Mouse (Mus musculus): ENCODE measurements at regions not wholly inside any gene's neighbourhood (a gene's known extent, or its start where the extent isn't known, plus 50 kb on each side); places are given as distances from the start of the nearest gene placed in this dataset.

- no peak for DNase-seq (ENCODE audit: low read depth, low spot score)
Measured at GRCm38 (mm10) chr3:50643068-50643467, 199.7 kb upstream of the Slc7a11 start.

GRCm38 (mm10) chr3:50639907-50640323, 196.5 kb upstream of the Slc7a11 start:
- DNase-seq (ENCODE audit: low read depth, low spot score), result no peak

GRCm38 (mm10) chr3:50634457-50635075, 191.2 kb upstream of the Slc7a11 start:
- no peak for DNase-seq (ENCODE audit: low read depth, low spot score)

- DNase-seq (ENCODE audit: low read depth, low spot score), result no peak
Measured at GRCm38 (mm10) chr3:50631286-50631685, 187.9 kb upstream of the Slc7a11 start.

GRCm38 (mm10) chr3:50628092-50628696, 184.8 kb upstream of the Slc7a11 start:
- no peak for DNase-seq (ENCODE audit: low read depth, low spot score)

GRCm38 (mm10) chr3:50621176-50621575, 177.8 kb upstream of the Slc7a11 start:
- DNase-seq (ENCODE audit: low read depth, low spot score), result peak; percentile 3

- DNase-seq (ENCODE audit: low read depth, low spot score), result no peak
Measured at GRCm38 (mm10) chr3:50619061-50619460, 175.6 kb upstream of the Slc7a11 start.

GRCm38 (mm10) chr3:50615384-50616285, 172.2 kb upstream of the Slc7a11 start:
- DNase-seq (ENCODE audit: low read depth, low spot score), result no peak

GRCm38 (mm10) chr3:50613011-50613410, 169.6 kb upstream of the Slc7a11 start:
- DNase-seq (ENCODE audit: low read depth, low spot score), result no peak

GRCm38 (mm10) chr3:50609341-50610012, 166.1 kb upstream of the Slc7a11 start:
- no peak for DNase-seq (ENCODE audit: low read depth, low spot score)

GRCm38 (mm10) chr3:50607736-50608135, 164.3 kb upstream of the Slc7a11 start:
- no peak for DNase-seq (ENCODE audit: low read depth, low spot score)

GRCm38 (mm10) chr3:50606986-50607385, 163.6 kb upstream of the Slc7a11 start:
- DNase-seq (ENCODE audit: low read depth, low spot score), result no peak

GRCm38 (mm10) chr3:50605750-50606149, 162.3 kb upstream of the Slc7a11 start:
- no peak for DNase-seq (ENCODE audit: low read depth, low spot score)

GRCm38 (mm10) chr3:50603182-50603581, 159.8 kb upstream of the Slc7a11 start:
- DNase-seq (ENCODE audit: low read depth, low spot score), result no peak

GRCm38 (mm10) chr3:50595732-50596131, 152.3 kb upstream of the Slc7a11 start:
- no peak for DNase-seq (ENCODE audit: low read depth, low spot score)

GRCm38 (mm10) chr3:50584323-50584722, 140.9 kb upstream of the Slc7a11 start:
- DNase-seq (ENCODE audit: low read depth, low spot score), result no peak

- no peak for DNase-seq (ENCODE audit: low read depth, low spot score)
Measured at GRCm38 (mm10) chr3:50583475-50583874, 140.1 kb upstream of the Slc7a11 start.

GRCm38 (mm10) chr3:50574388-50574787, 131.0 kb upstream of the Slc7a11 start:
- DNase-seq (ENCODE audit: low read depth, low spot score), result no peak

GRCm38 (mm10) chr3:50570027-50570426, 126.6 kb upstream of the Slc7a11 start:
- no peak for DNase-seq (ENCODE audit: low read depth, low spot score)

- DNase-seq (ENCODE audit: low read depth, low spot score), result no peak
Measured at GRCm38 (mm10) chr3:50569565-50569964, 126.2 kb upstream of the Slc7a11 start.

GRCm38 (mm10) chr3:50554150-50554549, 110.7 kb upstream of the Slc7a11 start:
- no peak for DNase-seq (ENCODE audit: low read depth, low spot score)

- DNase-seq (ENCODE audit: low read depth, low spot score), result peak; percentile 21
Measured at GRCm38 (mm10) chr3:50548568-50548967, 105.2 kb upstream of the Slc7a11 start.
